Mouse (Mus musculus): ENCODE data around the gene 4930467E23Rik.
"Not testable (repeated sequence)": the region's sequence is repeated elsewhere in the genome, so short reads cannot be mapped to it uniquely, and the experiment has no call there.

- not testable (repeated sequence) for TF ChIP-seq CTCF (IDR thresholded peaks at IDR 0.05; ENCODE audit: borderline replicate concordance, extremely low read depth, insufficient read depth, insufficient read length); POLR2A (IDR thresholded peaks at IDR 0.05; ENCODE audit: borderline replicate concordance, extremely low read depth, insufficient read depth, insufficient read length, poor library complexity, severe bottlenecking)
Measured at GRCm38 (mm10) chr8:19765531-19765930, 36.2 kb downstream of the 4930467E23Rik start.

All from brain, embryonic 14.5 days (tissue).